Mouse (Mus musculus) CH12.LX (cell line): ENCODE data around the gene Atg2b. TPM values are rescaled to one million over a fixed set of nuclear protein-coding genes. Genes with fewer than 3 reads are reported as not detected.

Experiments
- DNase-seq: peaks from one replicate; pipeline ENCODE4 v3.0.0-alpha.2; 2013; ENCODE audit errors: extremely low read depth
- H3K27ac ChIP-seq: 2 replicates; pipeline ENCODE4 v1.5.1; 2012; ENCODE audit warnings: low read depth, mild to moderate bottlenecking, control low read depth, moderate library complexity; ENCODE audit not compliant: insufficient read depth
- H3K27me3 ChIP-seq: replicated peaks from 2 replicates; pipeline ENCODE3; 2012; ENCODE audit warnings: inconsistent platforms
- H3K36me3 ChIP-seq, 2 experiments: replicated peaks in 1 of 2; 2 replicates each; pipeline versions ENCODE3 to v1.6.1; 2012; ENCODE audit warnings: inconsistent platforms in 1 of 2, low read length in 1 of 2, mild to moderate bottlenecking in 1 of 2, mixed read lengths in 1 of 2, moderate library complexity in 1 of 2; ENCODE audit not compliant: control insufficient read depth in 1 of 2, insufficient read depth in 1 of 2
- H3K4me1 ChIP-seq, 2 experiments: 2 replicates each; pipeline ENCODE4 v1.6.1; 2012; ENCODE audit warnings: inconsistent platforms in 1 of 2, moderate library complexity in 1 of 2; ENCODE audit not compliant: insufficient read depth in 2 of 2, control insufficient read depth in 1 of 2
- H3K4me2 ChIP-seq: 2 replicates; pipeline ENCODE4 v1.6.1; 2012; ENCODE audit warnings: low read depth, mild to moderate bottlenecking, control low read depth; ENCODE audit not compliant: poor library complexity, insufficient read depth, severe bottlenecking
- H3K4me3 ChIP-seq, 3 experiments: fragments of 150-350 bp in 1 of 3; sonication (generic) in 1 of 3; replicated peaks in 1 of 3; 2 replicates each; pipeline versions ENCODE3 to v1.5.1; 2011 to 2012; ENCODE audit warnings: low read depth in 2 of 3, low read length in 2 of 3, mild to moderate bottlenecking in 2 of 3, moderate library complexity in 2 of 3, control low read depth in 1 of 3, improper control_type of control experiment in 1 of 3, inconsistent platforms in 1 of 3, mixed read lengths in 1 of 3; ENCODE audit not compliant: poor library complexity in 1 of 3
- H3K79me2 ChIP-seq: replicated peaks from 2 replicates; pipeline ENCODE4 v1.6.1; 2012; ENCODE audit warnings: mild to moderate bottlenecking, moderate library complexity; ENCODE audit not compliant: control insufficient read depth, poor library complexity, insufficient read depth, severe bottlenecking; ENCODE audit errors: extremely low read depth
- H3K9ac ChIP-seq: 2 replicates; pipeline ENCODE4 v1.6.1; 2012; ENCODE audit warnings: low read depth, mild to moderate bottlenecking, control low read depth, moderate library complexity; ENCODE audit not compliant: insufficient read depth
- H3K9me3 ChIP-seq: replicated peaks from 2 replicates; pipeline ENCODE3; 2012; ENCODE audit warnings: low read length, inconsistent platforms, mixed read lengths
- CTCF ChIP-seq, 2 experiments: IDR thresholded peaks in 1 of 2; conservative IDR thresholded peaks in 1 of 2; 2 replicates each; pipeline ENCODE4 v1.5.1; 2011 to 2012; ENCODE audit warnings: low read depth in 2 of 2, low read length in 2 of 2, improper control_type of control experiment in 1 of 2, inconsistent platforms in 1 of 2, mild to moderate bottlenecking in 1 of 2, moderate library complexity in 1 of 2
- ETS1 ChIP-seq: conservative IDR thresholded peaks from 2 replicates; pipeline ENCODE4 v1.6.1; 2012; ENCODE audit warnings: low read depth, mild to moderate bottlenecking, inconsistent platforms, low read length, improper control_type of control experiment, moderate library complexity
- GABPA ChIP-seq: IDR thresholded peaks from 2 replicates; pipeline ENCODE4 v1.6.1; 2012; ENCODE audit warnings: low read depth, low read length, improper control_type of control experiment, inconsistent platforms; ENCODE audit not compliant: insufficient replicate concordance
- KAT2A ChIP-seq: IDR thresholded peaks from 2 replicates; pipeline ENCODE4 v1.6.1; 2012; ENCODE audit warnings: low read length, improper control_type of control experiment, inconsistent platforms; ENCODE audit not compliant: insufficient replicate concordance
- MAFK ChIP-seq: IDR thresholded peaks from 2 replicates; pipeline ENCODE4 v1.6.1; 2011; ENCODE audit warnings: low read length, improper control_type of control experiment; ENCODE audit not compliant: insufficient replicate concordance
- MAX ChIP-seq: IDR thresholded peaks from 2 replicates; pipeline ENCODE4 v1.6.1; 2011; ENCODE audit warnings: low read length, improper control_type of control experiment
- MAZ ChIP-seq: IDR thresholded peaks from 2 replicates; pipeline ENCODE4 v1.6.1; 2012; ENCODE audit warnings: low read depth, mild to moderate bottlenecking, inconsistent platforms, low read length, improper control_type of control experiment, moderate library complexity
- MEF2A ChIP-seq: IDR thresholded peaks from 2 replicates; pipeline ENCODE4 v1.6.1; 2014; ENCODE audit warnings: low read depth, mild to moderate bottlenecking, inconsistent platforms, low read length, improper control_type of control experiment, borderline replicate concordance
- NELFE ChIP-seq: IDR thresholded peaks from 2 replicates; pipeline ENCODE4 v1.6.1; 2011; ENCODE audit warnings: low read depth, low read length, improper control_type of control experiment
- NRF1 ChIP-seq: IDR thresholded peaks from 2 replicates; pipeline ENCODE4 v1.6.1; 2014; ENCODE audit warnings: low read depth, mild to moderate bottlenecking, inconsistent platforms, low read length, improper control_type of control experiment, moderate library complexity
- SIN3A ChIP-seq: IDR thresholded peaks from 2 replicates; pipeline ENCODE4 v1.6.1; 2012; ENCODE audit warnings: low read length, improper control_type of control experiment, inconsistent platforms
- TBP ChIP-seq: conservative IDR thresholded peaks from 2 replicates; pipeline ENCODE4 v1.6.1; 2011; ENCODE audit warnings: low read depth, low read length, improper control_type of control experiment
- TCF12 ChIP-seq: IDR thresholded peaks from 2 replicates; pipeline ENCODE4 v1.6.1; 2014; ENCODE audit warnings: low read depth, mild to moderate bottlenecking, inconsistent platforms, low read length, improper control_type of control experiment
- UBTF ChIP-seq: IDR thresholded peaks from 2 replicates; pipeline ENCODE4 v1.6.1; 2012; ENCODE audit warnings: low read depth, mild to moderate bottlenecking, inconsistent platforms, low read length, improper control_type of control experiment, moderate library complexity
- USF1 ChIP-seq: IDR thresholded peaks from 2 replicates; pipeline ENCODE4 v1.6.1; 2014; ENCODE audit warnings: low read depth, mild to moderate bottlenecking, inconsistent platforms, low read length, improper control_type of control experiment
- dilution Hi-C: fragments of 300-500 bp; cut with MboI; formaldehyde crosslinking; loops from 2 replicates; pipeline ENCODE4 v1.14.3; 2020; ENCODE audit warnings: low sequenced_read_pairs; ENCODE audit not compliant: extremely low pct_unique_long_range_greater_than_20kb, extremely low pct_ligation_motif_present
- in situ Hi-C: fragments of 300-500 bp; cut with MboI; formaldehyde crosslinking; loops from 3 replicates; pipeline ENCODE4 v1.14.3; 2019; ENCODE audit warnings: low sequenced_read_pairs, low pct_ligation_motif_present, low pct_unique_long_range_greater_than_20kb, mixed read lengths
- polyA plus RNA-seq: library from polyadenylated mRNA; unstranded; fragments of >175 nt; gene quantifications from 2 replicates; pipeline ENCODE4 v1.2.1, GENCODE M21; 2012; ENCODE audit warnings: low read depth; ENCODE audit not compliant: insufficient read length
- total RNA-seq, 2 experiments: library from RNA; depleted of rRNA; stranded (reverse); fragments of 300-350 nt in 1 of 2; fragments of >200 nt in 1 of 2; gene quantifications; 2 replicates each; pipeline ENCODE4 v1.2.3; 2012 to 2014

Atg2b gene
- total and polyA plus RNA-seq, 3 experiments: 26.9 to 28.5 (median 28.4) TPM

GRCm38 (mm10) chr12:105606881-105607280, 78.1 kb downstream of the Atg2b start:
- Histone ChIP-seq H3K4me1 (peaks cover 0 to 28% of the 10 kb centered on the region in 2 experiments; a peak in 2 of 4 replicates), H3K36me3 (peaks cover 0 to 59% of the 10 kb centered on the region in 2 experiments), H3K79me2 (no peaks in the 10 kb centered on the region), H3K9ac (no peak overlapping the region), H3K4me3 (no peak overlapping the region), H3K4me2 (no peak overlapping the region), H3K9me3 (no peaks in the 10 kb centered on the region), H3K27me3 (no peaks in the 10 kb centered on the region), H3K27ac (no peak overlapping the region)
- TF ChIP-seq TCF12 (no peak), NELFE (no peak), USF1 (no peak), KAT2A (no peak)
- in situ Hi-C loops: no loop called here
- no peak for DNase-seq
- dilution Hi-C loops: no loop called here

GRCm38 (mm10) chr12:105605212-105605611, 79.8 kb downstream of the Atg2b start:
- Histone ChIP-seq H3K4me2 (no peak overlapping the region), H3K9ac (no peak overlapping the region), H3K27ac (no peak overlapping the region), H3K4me3 (no peak overlapping the region), H3K9me3 (no peaks in the 10 kb centered on the region), H3K27me3 (no peaks in the 10 kb centered on the region), H3K79me2 (no peaks in the 10 kb centered on the region), H3K4me1 (peaks cover 0 to 24% of the 10 kb centered on the region in 2 experiments; a peak in 2 of 4 replicates), H3K36me3 (peaks cover 0 to 50% of the 10 kb centered on the region in 2 experiments)
- dilution Hi-C loops (no loop called here), in situ Hi-C loops (no loop called here)
- no peak for DNase-seq
- TF ChIP-seq UBTF (no peak), MEF2A (no peak), NRF1 (no peak), MAZ (no peak), TBP (no peak), GABPA (no peak), USF1 (no peak), MAX (no peak), SIN3A (no peak), CTCF (conservative IDR thresholded peaks at IDR 0.05 in 1 of 2, IDR thresholded peaks at IDR 0.05 in 1 of 2; ENCODE audit: low read depth in 2 of 2, low read length in 2 of 2) (no peak), MAFK (no peak), ETS1 (no peak), TCF12 (no peak)
